In genomic region chr10:84811913-84812295, GRCm38 (mm10) we compare ENCODE assay signal across 25 mouse cellular contexts. TPM values are rescaled to one million over a fixed set of nuclear protein-coding genes. Genes with fewer than 3 reads are reported as not detected.
DNase-seq lines count a peak whose midpoint lies in the region; ATAC-seq and TF ChIP-seq lines count a peak whose summit lies in the region.
"Had no signal": no experiment of that assay in that cellular context is flagged by ENCODE, and none has a peak within 500 bp of the region (broad histone marks: within the 10 kb centered on the region; RNA-seq: fewer than 3 reads in every experiment).

No protein-coding gene starts in this region.

- H3K79me2 ChIP-seq in liver, adult 2 months (ENCODE audit: control insufficient read depth, insufficient read depth, low read length): no peaks in the 10 kb centered on the region

- 20% methylated on average over 2 of the region's 2 CpGs for WGBS in liver, adult 2 months
- WGBS in cerebellum, adult 2 months: 25% methylated on average over 2 of the region's 2 CpGs

- H3K36me3 ChIP-seq in liver, adult 2 months (ENCODE audit: control insufficient read depth, insufficient read depth, low read length): no peaks in the 10 kb centered on the region
- H3K36me3 ChIP-seq: embryonic facial prominence, embryonic 15.5 days; forebrain, embryonic 15.5 days; G1E; heart, embryonic 15.5 days; hindbrain, embryonic 13.5 days had no signal

- DNase-seq in liver, adult 2 months (ENCODE audit: extremely low read depth, low read depth, low spot score): peak; percentile 69
- no peak for DNase-seq in liver
- DNase-seq in cerebellum, adult 2 months: peak; percentile 30 to 57
- DNase-seq in cerebellum, postnatal 14 days: peak; percentile 48 to 54
- no peak for DNase-seq in urinary bladder, postnatal 10 days (ENCODE audit: low spot score)
- no peak for DNase-seq in B cell, adult 2 months
- DNase-seq: embryo, embryonic 11 days; gastrocnemius, postnatal 10 days; heart, postnatal 14 days; kidney, adult 11 months had no signal

- H3K27me3 ChIP-seq in liver, adult 2 months (ENCODE audit: control insufficient read depth, insufficient read depth, low read length): no peaks in the 10 kb centered on the region
- no peaks in the 10 kb centered on the region for H3K27me3 ChIP-seq in cerebellum, adult 2 months (ENCODE audit: control insufficient read depth, insufficient read depth, low read length)
- H3K27me3 ChIP-seq: embryonic facial prominence, embryonic 15.5 days; forebrain, embryonic 15.5 days; heart, embryonic 15.5 days; hindbrain, embryonic 13.5 days had no signal

- ATAC-seq in megakaryocyte-erythroid progenitor cell, adult 5-6 weeks (replicated peaks; ENCODE audit: low FRiP score, low TSS enrichment, poor library complexity, severe bottlenecking): no peak
- ATAC-seq: CD4-positive, CD25-positive, alpha-beta regulatory T cell, adult 4 months; forebrain, embryonic 15.5 days; hindbrain, postnatal 0 days had no signal

- peaks cover 7% of the 10 kb centered on the region for H3K4me1 ChIP-seq in liver, adult 2 months (ENCODE audit: control insufficient read depth, insufficient read depth, low read length)
- peaks cover 3% of the 10 kb centered on the region; the same call in 1 of the 2 replicates for H3K4me1 ChIP-seq in cerebellum, adult 2 months (ENCODE audit: control insufficient read depth, insufficient read depth, low read length)
- H3K4me1 ChIP-seq: embryonic facial prominence, embryonic 15.5 days; heart, embryonic 15.5 days had no signal

- no peak for TF ChIP-seq CTCF in liver, adult 2 months (IDR thresholded peaks at IDR 0.05; ENCODE audit: low read depth, low read length)
- no peak for TF ChIP-seq CTCF in cerebellum, adult 2 months (IDR thresholded peaks at IDR 0.05; ENCODE audit: borderline replicate concordance, insufficient read depth, low read depth, low read length)

- H3K9ac ChIP-seq in liver, adult 2 months (ENCODE audit: low read depth, low read length): no peak overlapping the region
- H3K9ac ChIP-seq: embryonic facial prominence, embryonic 15.5 days; forebrain, embryonic 15.5 days; heart, embryonic 15.5 days; hindbrain, embryonic 13.5 days had no signal

- no peak for TF ChIP-seq POLR2A in liver, adult 2 months (IDR thresholded peaks at IDR 0.05; ENCODE audit: extremely low read depth, insufficient read depth, low read length)
- TF ChIP-seq POLR2A in cerebellum, adult 2 months (IDR thresholded peaks at IDR 0.05; ENCODE audit: borderline replicate concordance, insufficient read depth, low read length): no peak

- H3K4me3 ChIP-seq in liver, adult 2 months (ENCODE audit: insufficient read depth, low read depth, low read length): no peak overlapping the region
- H3K4me3 ChIP-seq in cerebellum, adult 2 months (replicated peaks; ENCODE audit: insufficient read depth, low read depth, low read length): no peak overlapping the region
- H3K4me3 ChIP-seq: embryonic facial prominence, embryonic 15.5 days; erythroblast, embryonic 14.5 days; forebrain, embryonic 10.5 days; forebrain, embryonic 15.5 days; heart, adult 2 months; heart, embryonic 15.5 days; hindbrain, embryonic 13.5 days had no signal

- H3K27ac ChIP-seq in liver, adult 2 months (replicated peaks; ENCODE audit: insufficient read depth, low read depth, low read length): no peak overlapping the region
- H3K27ac ChIP-seq in cerebellum, adult 2 months (ENCODE audit: insufficient read depth, low read length): no peak overlapping the region
- H3K27ac ChIP-seq: embryonic facial prominence, embryonic 15.5 days; forebrain, embryonic 10.5 days; forebrain, embryonic 15.5 days; heart, embryonic 15.5 days; hindbrain, embryonic 13.5 days; hindbrain, postnatal 0 days had no signal

RNA-seq across cellular contexts. Expression of gene Rfx4, which starts 56.0 kb away (rescaled TPM):
- total RNA-seq in liver, adult 2 months (2014; rRNA removed): 0.81 and 1.8 TPM in 2 replicates
- polyA plus RNA-seq in liver, adult 2 months (2012; rRNA removed): 5.1 and 6.1 TPM in 2 replicates
- polyA plus RNA-seq in cerebellum, adult 2 months (2012; rRNA removed): 16.9 and 17.0 TPM in 2 replicates
- total RNA-seq in megakaryocyte-erythroid progenitor cell, adult 5-6 weeks (2014; fragmentation: Nextera tagmentation): not detected in 2 replicates
- total RNA-seq in megakaryocyte-erythroid progenitor cell, adult 5-6 weeks (2017): not detected in 2 replicates
- total RNA-seq: common myeloid progenitor, adult 5-6 weeks; G1E; hematopoietic stem cell, adult 5-6 weeks had no signal
- polyA plus RNA-seq: CD4-positive, CD25-positive, alpha-beta regulatory T cell, adult 4 months; erythroblast, embryonic 14.5 days; G1E; heart, adult 2 months; heart, embryonic 11.5 days; heart, embryonic 15.5 days; intestine, embryonic 14.5 days had no signal

Comparison
In these comparisons a context has a peak if more than half of its experiments do, and no peak if none do; other contexts are left out.
1. DNase-seq: peak in liver, adult 2 months (single experiment), cerebellum, adult 2 months (2 of 2) and cerebellum, postnatal 14 days (2 of 2); none in liver (single experiment), urinary bladder, postnatal 10 days (single experiment) and B cell, adult 2 months (0 of 2).